Mouse (Mus musculus): ENCODE measurements around the gene Cacnb1.

Gene Cacnb1

GRCm38 (mm10) chr11:97985727-97986677, 36.8 kb downstream of the Cacnb1 start, which contains the start of gene Plxdc1:
Plxdc1 (minus strand) TSS chr11:97986444.
- DNase-seq: peak; percentile 24 to 27

- no peak for DNase-seq
These were observed 38.9 kb downstream of the Cacnb1 start for GRCm38 (mm10) chr11:97983983-97984382.

- DNase-seq: no peak
These were observed 39.3 kb downstream of the Cacnb1 start for GRCm38 (mm10) chr11:97983506-97983905.

GRCm38 (mm10) chr11:97982721-97983120, 40.1 kb downstream of the Cacnb1 start:
- no peak for DNase-seq

GRCm38 (mm10) chr11:97980531-97980966, 42.3 kb downstream of the Cacnb1 start:
- peak; percentile 87 to 91 for DNase-seq

GRCm38 (mm10) chr11:97979824-97980495, 42.9 kb downstream of the Cacnb1 start:
- DNase-seq: no peak

GRCm38 (mm10) chr11:97978392-97978791, 44.4 kb downstream of the Cacnb1 start:
- DNase-seq: no peak

- no peak for DNase-seq
These were observed 45.0 kb downstream of the Cacnb1 start for GRCm38 (mm10) chr11:97977797-97978196.

- peak in 1 of 2 experiments; percentile 16 for DNase-seq
These were observed 48.1 kb downstream of the Cacnb1 start for GRCm38 (mm10) chr11:97974746-97975145.

- no peak for DNase-seq
These were observed 48.7 kb downstream of the Cacnb1 start for GRCm38 (mm10) chr11:97974141-97974540.

- no peak for DNase-seq
These were observed 50.4 kb downstream of the Cacnb1 start for GRCm38 (mm10) chr11:97972434-97972833.

- DNase-seq: peak; percentile 84 to 86
These were observed 51.6 kb downstream of the Cacnb1 start for GRCm38 (mm10) chr11:97971232-97971631.

- no peak for DNase-seq
These were observed 52.1 kb downstream of the Cacnb1 start for GRCm38 (mm10) chr11:97970771-97971170.

- no peak for DNase-seq
These were observed 54.4 kb downstream of the Cacnb1 start for GRCm38 (mm10) chr11:97968385-97968784.

- peak; percentile 81 to 88 for DNase-seq
These were observed 55.7 kb downstream of the Cacnb1 start for GRCm38 (mm10) chr11:97967114-97967513.

- peak; percentile 63 to 65 for DNase-seq
These were observed 61.9 kb downstream of the Cacnb1 start for GRCm38 (mm10) chr11:97960907-97961306.

GRCm38 (mm10) chr11:97959300-97959680, 63.5 kb downstream of the Cacnb1 start:
- peak in 1 of 2 experiments; percentile 20 for DNase-seq

- DNase-seq: no peak
These were observed 64.1 kb downstream of the Cacnb1 start for GRCm38 (mm10) chr11:97958641-97959299.

- peak; percentile 81 to 93 for DNase-seq
These were observed 65.8 kb downstream of the Cacnb1 start for GRCm38 (mm10) chr11:97956905-97957560.

GRCm38 (mm10) chr11:97955915-97956314, 66.9 kb downstream of the Cacnb1 start:
- peak; percentile 27 to 33 for DNase-seq

GRCm38 (mm10) chr11:97955146-97955902, 67.5 kb downstream of the Cacnb1 start:
- DNase-seq: peak in 1 of 2 experiments; percentile 9

Data from cerebellum, postnatal 10 days (tissue).